Comparison of ENCODE assay signal across 17 mouse cellular contexts in genomic region chr16:85090992-85091391, GRCm38 (mm10).
A peak's percentile ranks its signal among the peaks of the same experiment; 100 is the strongest.
DNase-seq lines count a peak whose midpoint lies in the region; ATAC-seq and TF ChIP-seq lines count a peak whose summit lies in the region.
"Had no signal": no experiment of that assay in that cellular context is flagged by ENCODE, and none has a peak within 500 bp of the region (broad histone marks: within the 10 kb centered on the region; RNA-seq: fewer than 3 reads in every experiment).

No protein-coding gene starts in this region.

- H3K4me3 ChIP-seq in heart, embryonic 12.5 days = no peak overlapping the region
- H3K4me3 ChIP-seq in intestine, embryonic 14.5 days (ENCODE audit: low read depth, low read length) = no peak overlapping the region
- H3K4me3 ChIP-seq in intestine, embryonic 15.5 days (replicated peaks) = no peak overlapping the region
- no peak overlapping the region for H3K4me3 ChIP-seq in forebrain, embryonic 10.5 days
- no peak overlapping the region for H3K4me3 ChIP-seq in forebrain, postnatal 0 days (ENCODE audit: low read depth, low read length)
- H3K4me3 ChIP-seq: embryonic facial prominence, embryonic 12.5 days; hindbrain, embryonic 15.5 days; midbrain, embryonic 10.5 days had no signal

- H3K9ac ChIP-seq in heart, embryonic 12.5 days = peak overlapping the region; percentile 20
- H3K9ac ChIP-seq in intestine, embryonic 14.5 days (ENCODE audit: low read length) = no peak overlapping the region
- H3K9ac ChIP-seq in intestine, embryonic 15.5 days = no peak overlapping the region
- no peak overlapping the region for H3K9ac ChIP-seq in forebrain, postnatal 0 days
- H3K9ac ChIP-seq: embryonic facial prominence, embryonic 12.5 days; hindbrain, embryonic 15.5 days had no signal

- H3K4me1 ChIP-seq in heart, embryonic 12.5 days (replicated peaks) = peaks cover 56% of the 10 kb centered on the region
- no peaks in the 10 kb centered on the region for H3K4me1 ChIP-seq in intestine, embryonic 14.5 days (replicated peaks; ENCODE audit: control insufficient read depth, insufficient read depth, low read length)
- H3K4me1 ChIP-seq in intestine, embryonic 15.5 days (replicated peaks) = 0 out of 2 replicates have a peak, but pooled peaks cover 4% of the 10 kb centered on the region
- H3K4me1 ChIP-seq in forebrain, embryonic 10.5 days = peaks cover 73% of the 10 kb centered on the region
- H3K4me1 ChIP-seq in forebrain, postnatal 0 days (ENCODE audit: insufficient read depth) = peaks cover 28% of the 10 kb centered on the region

- no peak for DNase-seq in heart, adult 18-20 months
- no peak for DNase-seq in intestine, embryonic 14.5 days (ENCODE audit: low spot score)
- DNase-seq in forebrain, embryonic 10.5 days (ENCODE audit: extremely low spot score, low spot score) = no peak
- DNase-seq in forebrain, postnatal 0 days = no peak
- no peak for DNase-seq in thymus, postnatal 36 days
- DNase-seq in frontal cortex, postnatal 10 days (ENCODE audit: low spot score in 2 of 2) = no peak
- DNase-seq: B cell, adult 2 months; cerebellum, postnatal 36 days; liver; lung, adult 18-20 months; lung, postnatal 36 days; thymus, adult 18-20 months had no signal

- peak overlapping the region; percentile 27; the same call in 1 of the 2 replicates for H3K27ac ChIP-seq in heart, embryonic 12.5 days (ENCODE audit: poor library complexity, severe bottlenecking)
- H3K27ac ChIP-seq in intestine, embryonic 14.5 days (ENCODE audit: low read depth) = no peak overlapping the region
- H3K27ac ChIP-seq in intestine, embryonic 15.5 days = no peak overlapping the region
- peak overlapping the region; percentile 62; the same call in 1 of the 2 replicates for H3K27ac ChIP-seq in forebrain, embryonic 10.5 days
- no peak overlapping the region for H3K27ac ChIP-seq in forebrain, postnatal 0 days (ENCODE audit: low read depth, low read length)
- H3K27ac ChIP-seq: embryonic facial prominence, embryonic 12.5 days; midbrain, embryonic 10.5 days had no signal

- no peaks in the 10 kb centered on the region for H3K9me3 ChIP-seq in heart, embryonic 12.5 days (replicated peaks)
- no peaks in the 10 kb centered on the region for H3K9me3 ChIP-seq in intestine, embryonic 14.5 days (ENCODE audit: control insufficient read depth, low read length)
- no peaks in the 10 kb centered on the region for H3K9me3 ChIP-seq in intestine, embryonic 15.5 days
- no peaks in the 10 kb centered on the region for H3K9me3 ChIP-seq in forebrain, embryonic 10.5 days
- H3K9me3 ChIP-seq in forebrain, postnatal 0 days (ENCODE audit: low read length) = no peaks in the 10 kb centered on the region
- H3K9me3 ChIP-seq: embryonic facial prominence, embryonic 12.5 days; hindbrain, embryonic 15.5 days; midbrain, embryonic 10.5 days had no signal

- no peak for TF ChIP-seq CTCF in forebrain, postnatal 0 days (IDR thresholded peaks at IDR 0.05; ENCODE audit: low read depth)

- no peaks in the 10 kb centered on the region for H3K36me3 ChIP-seq in heart, embryonic 12.5 days
- H3K36me3 ChIP-seq in intestine, embryonic 14.5 days (ENCODE audit: control insufficient read depth, insufficient read depth, low read length) = no peaks in the 10 kb centered on the region
- no peaks in the 10 kb centered on the region for H3K36me3 ChIP-seq in intestine, embryonic 15.5 days
- no peaks in the 10 kb centered on the region; the same call in none of the 2 replicates for H3K36me3 ChIP-seq in forebrain, embryonic 10.5 days (replicated peaks)
- no peaks in the 10 kb centered on the region for H3K36me3 ChIP-seq in forebrain, postnatal 0 days (ENCODE audit: insufficient read depth)
- H3K36me3 ChIP-seq: embryonic facial prominence, embryonic 12.5 days; hindbrain, embryonic 15.5 days; midbrain, embryonic 10.5 days had no signal

- WGBS in heart, embryonic 12.5 days = 33% methylated on average over 14 of the region's 14 CpGs
- 53% methylated on average over 14 of the region's 14 CpGs for WGBS in intestine, embryonic 14.5 days
- 58% methylated on average over 14 of the region's 14 CpGs for WGBS in intestine, embryonic 15.5 days
- WGBS in forebrain, embryonic 10.5 days = 87% methylated on average over 14 of the region's 14 CpGs
- 32% methylated on average over 14 of the region's 14 CpGs for WGBS in forebrain, postnatal 0 days

- H3K27me3 ChIP-seq in heart, embryonic 12.5 days (replicated peaks) = no peaks in the 10 kb centered on the region
- no peaks in the 10 kb centered on the region for H3K27me3 ChIP-seq in intestine, embryonic 14.5 days (replicated peaks; ENCODE audit: control insufficient read depth, insufficient read depth, low read length)
- H3K27me3 ChIP-seq in intestine, embryonic 15.5 days (replicated peaks) = no peaks in the 10 kb centered on the region
- H3K27me3 ChIP-seq in forebrain, embryonic 10.5 days (ENCODE audit: poor library complexity, severe bottlenecking) = no peaks in the 10 kb centered on the region
- no peaks in the 10 kb centered on the region for H3K27me3 ChIP-seq in forebrain, postnatal 0 days (ENCODE audit: insufficient read depth, low read length)
- H3K27me3 ChIP-seq: embryonic facial prominence, embryonic 12.5 days; hindbrain, embryonic 15.5 days had no signal

- peak overlapping the region; percentile 55 for H3K4me2 ChIP-seq in heart, embryonic 12.5 days
- no peak overlapping the region for H3K4me2 ChIP-seq in intestine, embryonic 14.5 days (ENCODE audit: low read length)
- no peak overlapping the region for H3K4me2 ChIP-seq in intestine, embryonic 15.5 days (replicated peaks)
- H3K4me2 ChIP-seq in forebrain, postnatal 0 days (ENCODE audit: low read depth) = peak overlapping the region; percentile 32
- H3K4me2 ChIP-seq: embryonic facial prominence, embryonic 12.5 days; hindbrain, embryonic 15.5 days had no signal

- ATAC-seq in heart, embryonic 12.5 days (ENCODE audit: insufficient number of reproducible peaks, low FRiP score) = peak; percentile 68; the same call in 1 of the 2 replicates
- 0 out of 2 replicates have a peak, but pooled peaks have one; percentile 26 for ATAC-seq in intestine, embryonic 14.5 days (replicated peaks; ENCODE audit: low FRiP score, low TSS enrichment, low read depth)
- ATAC-seq in intestine, embryonic 15.5 days = no peak
- no peak for ATAC-seq in forebrain, postnatal 0 days

Comparison
In these comparisons a context has a peak if more than half of its experiments do, and no peak if none do; other contexts are left out.
1. ATAC-seq: peak in heart, embryonic 12.5 days (single experiment) and intestine, embryonic 14.5 days (single experiment); none in intestine, embryonic 15.5 days (single experiment) and forebrain, postnatal 0 days (single experiment).
2. H3K27ac ChIP-seq: peak in heart, embryonic 12.5 days (single experiment) and forebrain, embryonic 10.5 days (single experiment); none in intestine, embryonic 14.5 days (single experiment), intestine, embryonic 15.5 days (single experiment) and forebrain, postnatal 0 days (single experiment).
3. H3K4me2 ChIP-seq: peak in heart, embryonic 12.5 days (single experiment) and forebrain, postnatal 0 days (single experiment); none in intestine, embryonic 14.5 days (single experiment) and intestine, embryonic 15.5 days (single experiment).